Mouse (Mus musculus): Measurements from ENCODE around the gene Tes3-ps.

The Tes3-ps gene

GRCm38 (mm10) chr13:49472676-49473005 lies 20.5 kb upstream of the Tes3-ps start:
- no peak for DNase-seq (ENCODE audit: low read depth, low spot score)
- Histone ChIP-seq H3K27me3 (ENCODE audit: control insufficient read depth, insufficient read depth, low read length, poor library complexity, severe bottlenecking) (no peaks in the 10 kb centered on the region), H3K36me3 (ENCODE audit: control insufficient read depth, insufficient read depth, low read length, poor library complexity, severe bottlenecking) (no peaks in the 10 kb centered on the region)

GRCm38 (mm10) chr13:49477887-49478286 lies 15.2 kb upstream of the Tes3-ps start:
- Histone ChIP-seq H3K36me3 (ENCODE audit: control insufficient read depth, insufficient read depth, low read length, poor library complexity, severe bottlenecking) (no peaks in the 10 kb centered on the region), H3K27me3 (ENCODE audit: control insufficient read depth, insufficient read depth, low read length, poor library complexity, severe bottlenecking) (no peaks in the 10 kb centered on the region)
- DNase-seq (ENCODE audit: low read depth, low spot score), result no peak

- DNase-seq (ENCODE audit: low read depth, low spot score), result no peak
- no peaks in the 10 kb centered on the region for H3K36me3 ChIP-seq (ENCODE audit: control insufficient read depth, insufficient read depth, low read length, poor library complexity, severe bottlenecking)
- H3K27me3 ChIP-seq (ENCODE audit: control insufficient read depth, insufficient read depth, low read length, poor library complexity, severe bottlenecking), result no peaks in the 10 kb centered on the region
Measured at GRCm38 (mm10) chr13:49478851-49479374, 14.2 kb upstream of the Tes3-ps start.

GRCm38 (mm10) chr13:49479399-49479798 lies 13.7 kb upstream of the Tes3-ps start:
- DNase-seq (ENCODE audit: low read depth, low spot score), result no peak
- no peaks in the 10 kb centered on the region for H3K27me3 ChIP-seq (ENCODE audit: control insufficient read depth, insufficient read depth, low read length, poor library complexity, severe bottlenecking)
- H3K36me3 ChIP-seq (ENCODE audit: control insufficient read depth, insufficient read depth, low read length, poor library complexity, severe bottlenecking), result no peaks in the 10 kb centered on the region

- DNase-seq (ENCODE audit: low read depth, low spot score), result no peak
- H3K27me3 ChIP-seq (ENCODE audit: control insufficient read depth, insufficient read depth, low read length, poor library complexity, severe bottlenecking), result no peaks in the 10 kb centered on the region
- H3K36me3 ChIP-seq (ENCODE audit: control insufficient read depth, insufficient read depth, low read length, poor library complexity, severe bottlenecking), result no peaks in the 10 kb centered on the region
Measured at GRCm38 (mm10) chr13:49480057-49480456, 13.1 kb upstream of the Tes3-ps start.

GRCm38 (mm10) chr13:49480551-49480950 lies 12.6 kb upstream of the Tes3-ps start:
- DNase-seq (ENCODE audit: low read depth, low spot score), result no peak
- no peaks in the 10 kb centered on the region for H3K36me3 ChIP-seq (ENCODE audit: control insufficient read depth, insufficient read depth, low read length, poor library complexity, severe bottlenecking)
- H3K27me3 ChIP-seq (ENCODE audit: control insufficient read depth, insufficient read depth, low read length, poor library complexity, severe bottlenecking), result no peaks in the 10 kb centered on the region

GRCm38 (mm10) chr13:49485388-49485787 lies 7.7 kb upstream of the Tes3-ps start:
- Histone ChIP-seq H3K27me3 (ENCODE audit: control insufficient read depth, insufficient read depth, low read length, poor library complexity, severe bottlenecking) (no peaks in the 10 kb centered on the region), H3K36me3 (ENCODE audit: control insufficient read depth, insufficient read depth, low read length, poor library complexity, severe bottlenecking) (no peaks in the 10 kb centered on the region)
- DNase-seq (ENCODE audit: low read depth, low spot score), result no peak

- Histone ChIP-seq H3K27me3 (ENCODE audit: control insufficient read depth, insufficient read depth, low read length, poor library complexity, severe bottlenecking) (no peaks in the 10 kb centered on the region), H3K36me3 (ENCODE audit: control insufficient read depth, insufficient read depth, low read length, poor library complexity, severe bottlenecking) (no peaks in the 10 kb centered on the region)
- no peak for DNase-seq (ENCODE audit: low read depth, low spot score)
Measured at GRCm38 (mm10) chr13:49504510-49504909, 11.4 kb downstream of the Tes3-ps start, which contains the start of gene Ecm2. Gene Ecm2 (plus strand): TSS chr13:49504810.

- Histone ChIP-seq H3K36me3 (ENCODE audit: control insufficient read depth, insufficient read depth, low read length, poor library complexity, severe bottlenecking) (no peaks in the 10 kb centered on the region), H3K27me3 (ENCODE audit: control insufficient read depth, insufficient read depth, low read length, poor library complexity, severe bottlenecking) (no peaks in the 10 kb centered on the region)
- DNase-seq (ENCODE audit: low read depth, low spot score), result no peak
Measured at GRCm38 (mm10) chr13:49505776-49506175, 12.7 kb downstream of the Tes3-ps start.

- Histone ChIP-seq H3K27me3 (ENCODE audit: control insufficient read depth, insufficient read depth, low read length, poor library complexity, severe bottlenecking) (no peaks in the 10 kb centered on the region), H3K36me3 (ENCODE audit: control insufficient read depth, insufficient read depth, low read length, poor library complexity, severe bottlenecking) (no peaks in the 10 kb centered on the region)
- no peak for DNase-seq (ENCODE audit: low read depth, low spot score)
Measured at GRCm38 (mm10) chr13:49507176-49507575, 14.1 kb downstream of the Tes3-ps start.

- no peak for DNase-seq (ENCODE audit: low read depth, low spot score)
- H3K27me3 ChIP-seq (ENCODE audit: control insufficient read depth, insufficient read depth, low read length, poor library complexity, severe bottlenecking), result no peaks in the 10 kb centered on the region
- H3K36me3 ChIP-seq (ENCODE audit: control insufficient read depth, insufficient read depth, low read length, poor library complexity, severe bottlenecking), result no peaks in the 10 kb centered on the region
Measured at GRCm38 (mm10) chr13:49518761-49519160, 25.6 kb downstream of the Tes3-ps start.

- Histone ChIP-seq H3K36me3 (ENCODE audit: control insufficient read depth, insufficient read depth, low read length, poor library complexity, severe bottlenecking) (no peaks in the 10 kb centered on the region), H3K27me3 (ENCODE audit: control insufficient read depth, insufficient read depth, low read length, poor library complexity, severe bottlenecking) (no peaks in the 10 kb centered on the region)
- no peak for DNase-seq (ENCODE audit: low read depth, low spot score)
Measured at GRCm38 (mm10) chr13:49526235-49526634, 33.1 kb downstream of the Tes3-ps start.

GRCm38 (mm10) chr13:49530636-49531035 lies 37.5 kb downstream of the Tes3-ps start:
- Histone ChIP-seq H3K36me3 (ENCODE audit: control insufficient read depth, insufficient read depth, low read length, poor library complexity, severe bottlenecking) (no peaks in the 10 kb centered on the region), H3K27me3 (ENCODE audit: control insufficient read depth, insufficient read depth, low read length, poor library complexity, severe bottlenecking) (no peaks in the 10 kb centered on the region)
- no peak for DNase-seq (ENCODE audit: low read depth, low spot score)

GRCm38 (mm10) chr13:49536946-49537345 lies 43.8 kb downstream of the Tes3-ps start:
- no peaks in the 10 kb centered on the region for H3K36me3 ChIP-seq (ENCODE audit: control insufficient read depth, insufficient read depth, low read length, poor library complexity, severe bottlenecking)
- no peaks in the 10 kb centered on the region for H3K27me3 ChIP-seq (ENCODE audit: control insufficient read depth, insufficient read depth, low read length, poor library complexity, severe bottlenecking)

GRCm38 (mm10) chr13:49538693-49539092 lies 45.6 kb downstream of the Tes3-ps start:
- Histone ChIP-seq H3K36me3 (ENCODE audit: control insufficient read depth, insufficient read depth, low read length, poor library complexity, severe bottlenecking) (no peaks in the 10 kb centered on the region), H3K27me3 (ENCODE audit: control insufficient read depth, insufficient read depth, low read length, poor library complexity, severe bottlenecking) (no peaks in the 10 kb centered on the region)
- no peak for DNase-seq (ENCODE audit: low read depth, low spot score)

More at GRCm38 (mm10) chr13:49536946-49537345, 43.8 kb downstream of the Tes3-ps start:
- DNase-seq (ENCODE audit: low read depth, low spot score), result no peak

GRCm38 (mm10) chr13:49544279-49544678 lies 51.2 kb downstream of the Tes3-ps start, which contains the start of gene Aspn:
Gene Aspn (plus strand): TSS chr13:49544443.
- DNase-seq (ENCODE audit: low read depth, low spot score), result no peak
- no peaks in the 10 kb centered on the region for H3K36me3 ChIP-seq (ENCODE audit: control insufficient read depth, insufficient read depth, low read length, poor library complexity, severe bottlenecking)
- no peaks in the 10 kb centered on the region for H3K27me3 ChIP-seq (ENCODE audit: control insufficient read depth, insufficient read depth, low read length, poor library complexity, severe bottlenecking)
